Mouse (Mus musculus): ENCODE results near the gene Kcnn1. TPM values are rescaled to one million over a fixed set of nuclear protein-coding genes. Genes with fewer than 3 reads are reported as not detected.
A peak's percentile ranks its signal among the peaks of the same experiment; 100 is the strongest.
"Not testable (repeated sequence)": the region's sequence is repeated elsewhere in the genome, so short reads cannot be mapped to it uniquely, and the experiment has no call there.

The Kcnn1 gene
- polyA plus RNA-seq, 1 experiment = 6.4 TPM

- TF ChIP-seq POLR2A (IDR thresholded peaks at IDR 0.05; ENCODE audit: control insufficient read depth, extremely low read depth, insufficient read depth, low read length, poor library complexity) = no peak
- TF ChIP-seq CTCF (IDR thresholded peaks at IDR 0.05; ENCODE audit: borderline replicate concordance, control insufficient read depth, extremely low read depth, insufficient read depth, low read length, poor library complexity) = no peak
- Histone ChIP-seq H3K27me3 (ENCODE audit: control insufficient read depth, insufficient read depth, low read length) (no peaks in the 10 kb centered on the region), H3K4me1 (replicated peaks; ENCODE audit: control insufficient read depth, insufficient read depth, low read length) (peaks cover 17% of the 10 kb centered on the region), H3K4me3 (ENCODE audit: control insufficient read depth, insufficient read depth, low read length) (no peak overlapping the region), H3K27ac (ENCODE audit: control insufficient read depth, insufficient read depth, low read length) (no peak overlapping the region), H3K36me3 (ENCODE audit: control insufficient read depth, insufficient read depth, low read length) (no peaks in the 10 kb centered on the region)
- DNase-seq = no peak
- 19% methylated on average over 9 of the region's 9 CpGs for whole genome bisulfite sequencing
These were observed 30.0 kb downstream of the Kcnn1 start for GRCm38 (mm10) chr8:70833018-70833482.

- peaks cover 17% of the 10 kb centered on the region for H3K4me1 ChIP-seq (replicated peaks; ENCODE audit: control insufficient read depth, insufficient read depth, low read length)
- H3K27ac ChIP-seq (ENCODE audit: control insufficient read depth, insufficient read depth, low read length) = no peak overlapping the region
- no peak overlapping the region for H3K4me3 ChIP-seq (ENCODE audit: control insufficient read depth, insufficient read depth, low read length)
- TF ChIP-seq POLR2A (IDR thresholded peaks at IDR 0.05; ENCODE audit: control insufficient read depth, extremely low read depth, insufficient read depth, low read length, poor library complexity) (no peak), CTCF (IDR thresholded peaks at IDR 0.05; ENCODE audit: borderline replicate concordance, control insufficient read depth, extremely low read depth, insufficient read depth, low read length, poor library complexity) (no peak)
- no peaks in the 10 kb centered on the region for H3K36me3 ChIP-seq (ENCODE audit: control insufficient read depth, insufficient read depth, low read length)
- DNase-seq = no peak
- no peaks in the 10 kb centered on the region for H3K27me3 ChIP-seq (ENCODE audit: control insufficient read depth, insufficient read depth, low read length)
- WGBS = 79% methylated on average over 11 of the region's 11 CpGs
These were observed 30.7 kb downstream of the Kcnn1 start for GRCm38 (mm10) chr8:70832371-70832770.

- Histone ChIP-seq H3K4me1 (replicated peaks; ENCODE audit: control insufficient read depth, insufficient read depth, low read length) (peaks cover 17% of the 10 kb centered on the region), H3K36me3 (ENCODE audit: control insufficient read depth, insufficient read depth, low read length) (no peaks in the 10 kb centered on the region), H3K4me3 (ENCODE audit: control insufficient read depth, insufficient read depth, low read length) (no peak overlapping the region), H3K27ac (ENCODE audit: control insufficient read depth, insufficient read depth, low read length) (no peak overlapping the region), H3K27me3 (ENCODE audit: control insufficient read depth, insufficient read depth, low read length) (no peaks in the 10 kb centered on the region)
- 97% methylated on average over 8 of the region's 8 CpGs for WGBS
- no peak for DNase-seq
- TF ChIP-seq CTCF (IDR thresholded peaks at IDR 0.05; ENCODE audit: borderline replicate concordance, control insufficient read depth, extremely low read depth, insufficient read depth, low read length, poor library complexity) = no peak
- no peak for TF ChIP-seq POLR2A (IDR thresholded peaks at IDR 0.05; ENCODE audit: control insufficient read depth, extremely low read depth, insufficient read depth, low read length, poor library complexity)
These were observed 31.5 kb downstream of the Kcnn1 start for GRCm38 (mm10) chr8:70831517-70831916.

DNA sequence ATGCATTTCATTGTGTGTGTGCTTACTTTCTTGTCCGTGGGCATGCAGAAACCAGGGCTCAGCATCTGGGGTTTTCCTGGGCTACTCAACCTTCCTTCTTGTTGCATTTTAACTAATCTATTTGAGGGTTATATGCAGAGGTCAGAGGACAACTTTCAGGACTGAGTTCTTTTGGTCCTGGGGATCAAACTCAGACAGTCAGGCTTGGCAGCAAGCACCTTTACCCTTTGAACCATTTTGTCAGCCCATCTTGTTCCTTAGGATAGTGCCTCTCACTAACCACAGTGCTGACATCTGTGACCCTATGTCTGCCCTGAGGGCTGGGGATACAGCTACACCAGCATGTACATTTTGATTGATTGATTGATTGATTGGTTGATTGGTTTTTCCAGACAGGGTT is 35.3 kb downstream of the Kcnn1 start:
- Histone ChIP-seq H3K4me1 (replicated peaks; ENCODE audit: control insufficient read depth, insufficient read depth, low read length) (peaks cover 6% of the 10 kb centered on the region), H3K4me3 (ENCODE audit: control insufficient read depth, insufficient read depth, low read length) (no peak overlapping the region), H3K27ac (ENCODE audit: control insufficient read depth, insufficient read depth, low read length) (no peak overlapping the region), H3K27me3 (ENCODE audit: control insufficient read depth, insufficient read depth, low read length) (no peaks in the 10 kb centered on the region), H3K36me3 (ENCODE audit: control insufficient read depth, insufficient read depth, low read length) (no peaks in the 10 kb centered on the region)
- WGBS = 97% methylated on average over 1 of the region's 1 CpGs
- TF ChIP-seq CTCF (IDR thresholded peaks at IDR 0.05; ENCODE audit: borderline replicate concordance, control insufficient read depth, extremely low read depth, insufficient read depth, low read length, poor library complexity) (no peak), POLR2A (IDR thresholded peaks at IDR 0.05; ENCODE audit: control insufficient read depth, extremely low read depth, insufficient read depth, low read length, poor library complexity) (no peak)
- DNase-seq = no peak

DNA sequence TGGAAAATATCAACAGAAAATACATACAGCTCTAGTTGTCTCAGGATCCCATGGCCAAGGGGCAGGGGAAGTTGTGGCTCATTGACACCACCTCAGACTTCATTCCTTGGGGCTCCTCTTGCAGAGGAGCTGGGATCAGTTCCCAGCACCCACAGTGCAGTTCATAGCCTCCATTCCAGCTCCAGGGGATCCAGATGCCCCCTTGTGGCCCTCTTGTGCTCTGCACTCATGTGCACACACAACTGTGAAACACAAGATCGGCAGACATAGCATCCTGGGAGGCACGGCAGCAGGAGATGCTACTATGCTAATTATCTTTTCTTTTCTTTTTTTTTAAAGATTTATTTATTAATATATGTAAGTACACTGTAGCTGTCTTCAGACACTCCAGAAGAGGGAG is 36.0 kb downstream of the Kcnn1 start:
- Histone ChIP-seq H3K4me3 (ENCODE audit: control insufficient read depth, insufficient read depth, low read length) (no peak overlapping the region), H3K36me3 (ENCODE audit: control insufficient read depth, insufficient read depth, low read length) (no peaks in the 10 kb centered on the region), H3K4me1 (replicated peaks; ENCODE audit: control insufficient read depth, insufficient read depth, low read length) (no peaks in the 10 kb centered on the region), H3K27me3 (ENCODE audit: control insufficient read depth, insufficient read depth, low read length) (no peaks in the 10 kb centered on the region), H3K27ac (ENCODE audit: control insufficient read depth, insufficient read depth, low read length) (no peak overlapping the region)
- TF ChIP-seq POLR2A (IDR thresholded peaks at IDR 0.05; ENCODE audit: control insufficient read depth, extremely low read depth, insufficient read depth, low read length, poor library complexity) (no peak), CTCF (IDR thresholded peaks at IDR 0.05; ENCODE audit: borderline replicate concordance, control insufficient read depth, extremely low read depth, insufficient read depth, low read length, poor library complexity) (peak; percentile 32; the same call in 1 of the 2 replicates)
- whole genome bisulfite sequencing = 97% methylated on average over 2 of the region's 2 CpGs
- DNase-seq = no peak

GRCm38 (mm10) chr8:70825816-70826215 is 37.2 kb downstream of the Kcnn1 start:
- no peak overlapping the region for H3K4me3 ChIP-seq (ENCODE audit: control insufficient read depth, insufficient read depth, low read length)
- TF ChIP-seq POLR2A (IDR thresholded peaks at IDR 0.05; ENCODE audit: control insufficient read depth, extremely low read depth, insufficient read depth, low read length, poor library complexity) (no peak), CTCF (IDR thresholded peaks at IDR 0.05; ENCODE audit: borderline replicate concordance, control insufficient read depth, extremely low read depth, insufficient read depth, low read length, poor library complexity) (no peak)
- no peaks in the 10 kb centered on the region; the same call in 1 of the 2 replicates for H3K4me1 ChIP-seq (replicated peaks; ENCODE audit: control insufficient read depth, insufficient read depth, low read length)
- H3K27ac ChIP-seq (ENCODE audit: control insufficient read depth, insufficient read depth, low read length) = no peak overlapping the region
- no peaks in the 10 kb centered on the region for H3K36me3 ChIP-seq (ENCODE audit: control insufficient read depth, insufficient read depth, low read length)
- no peak for DNase-seq
- H3K27me3 ChIP-seq (ENCODE audit: control insufficient read depth, insufficient read depth, low read length) = no peaks in the 10 kb centered on the region
- WGBS = 89% methylated on average over 8 of the region's 8 CpGs

GRCm38 (mm10) chr8:70823802-70824201 is 39.3 kb downstream of the Kcnn1 start:
- H3K27ac ChIP-seq (ENCODE audit: control insufficient read depth, insufficient read depth, low read length) = no peak overlapping the region
- no peak for DNase-seq
- H3K36me3 ChIP-seq (ENCODE audit: control insufficient read depth, insufficient read depth, low read length) = no peaks in the 10 kb centered on the region
- no peaks in the 10 kb centered on the region for H3K27me3 ChIP-seq (ENCODE audit: control insufficient read depth, insufficient read depth, low read length)
- H3K4me3 ChIP-seq (ENCODE audit: control insufficient read depth, insufficient read depth, low read length) = no peak overlapping the region
- TF ChIP-seq POLR2A (IDR thresholded peaks at IDR 0.05; ENCODE audit: control insufficient read depth, extremely low read depth, insufficient read depth, low read length, poor library complexity) (no peak), CTCF (IDR thresholded peaks at IDR 0.05; ENCODE audit: borderline replicate concordance, control insufficient read depth, extremely low read depth, insufficient read depth, low read length, poor library complexity) (no peak)
- 95% methylated on average over 7 of the region's 7 CpGs for WGBS
- H3K4me1 ChIP-seq (replicated peaks; ENCODE audit: control insufficient read depth, insufficient read depth, low read length) = no peaks in the 10 kb centered on the region; the same call in 1 of the 2 replicates

DNA sequence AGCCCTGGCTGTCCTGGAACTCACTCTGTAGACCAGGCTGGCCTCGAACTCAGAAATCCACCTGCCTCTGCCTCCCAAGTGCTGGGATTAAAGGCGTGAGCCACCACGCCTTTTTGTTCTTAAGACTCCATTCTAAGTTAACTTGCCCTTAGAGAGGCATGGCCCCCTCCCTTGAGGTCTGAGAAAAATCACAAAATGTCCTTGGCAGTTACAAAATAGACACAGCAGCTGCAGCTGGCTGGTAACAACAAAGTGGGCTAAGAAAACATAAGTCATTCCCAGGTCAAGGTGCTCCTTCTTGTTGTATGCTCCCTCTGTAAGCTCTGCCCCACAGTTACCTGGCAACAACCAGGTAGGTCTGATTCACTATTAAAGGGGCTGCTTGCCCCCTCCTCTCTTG is 40.5 kb downstream of the Kcnn1 start:
- not testable (repeated sequence) for H3K4me1 ChIP-seq (replicated peaks; ENCODE audit: control insufficient read depth, insufficient read depth, low read length); H3K27me3 ChIP-seq (ENCODE audit: control insufficient read depth, insufficient read depth, low read length); H3K27ac ChIP-seq (ENCODE audit: control insufficient read depth, insufficient read depth, low read length); H3K36me3 ChIP-seq (ENCODE audit: control insufficient read depth, insufficient read depth, low read length); H3K4me3 ChIP-seq (ENCODE audit: control insufficient read depth, insufficient read depth, low read length); DNase-seq
- WGBS = 93% methylated on average over 3 of the region's 3 CpGs

Data from thymus, adult 2 months (tissue).